Mouse (Mus musculus): ENCODE data around the gene Zbtb24. TPM values are rescaled to one million over a fixed set of nuclear protein-coding genes. Genes with fewer than 3 reads are reported as not detected.

Zbtb24 gene
- total RNA-seq, 2 experiments from 2014 or later = 19.1 to 19.8 TPM

- DNase-seq (ENCODE audit: low spot score in 2 of 2) = no peak
Measured at GRCm38 (mm10) chr10:41490518-41490873, 40.3 kb downstream of the Zbtb24 start.

- no peak for DNase-seq (ENCODE audit: low spot score in 2 of 2)
Measured at GRCm38 (mm10) chr10:41491111-41491510, 40.9 kb downstream of the Zbtb24 start.

GRCm38 (mm10) chr10:41500941-41501340, 50.8 kb downstream of the Zbtb24 start:
- DNase-seq (ENCODE audit: low spot score in 2 of 2) = no peak

- no peak for DNase-seq (ENCODE audit: low spot score in 2 of 2)
Measured at GRCm38 (mm10) chr10:41504996-41505395, 54.8 kb downstream of the Zbtb24 start.

GRCm38 (mm10) chr10:41505446-41505845, 55.3 kb downstream of the Zbtb24 start:
- peak; percentile 53 to 65 for DNase-seq (ENCODE audit: low spot score in 2 of 2)

GRCm38 (mm10) chr10:41509160-41509559, 59.0 kb downstream of the Zbtb24 start:
- no peak for DNase-seq (ENCODE audit: low spot score in 2 of 2)

- no peak for DNase-seq (ENCODE audit: low spot score in 2 of 2)
Measured at GRCm38 (mm10) chr10:41514301-41514700, 64.1 kb downstream of the Zbtb24 start.

- no peak for DNase-seq (ENCODE audit: low spot score in 2 of 2)
Measured at GRCm38 (mm10) chr10:41514921-41515320, 64.7 kb downstream of the Zbtb24 start.

Other genes with a start within 250 kb of the Zbtb24 start
- 10 to 100 TPM; 25.4 to 27.2 TPM for gene Fig4, start 147.1 kb upstream of the Zbtb24 start, total RNA-seq (2021)
- under 1 TPM in 1 of 2 experiments, not detected in 1; 0.07 TPM for gene Ak9, start 146.4 kb upstream of the Zbtb24 start, total RNA-seq (2021)
- gene Mical1, start 25.9 kb downstream of the Zbtb24 start, total RNA-seq (2021) = 10 to 100 TPM; 25.1 to 25.5 TPM
- 10 to 100 TPM; 15.0 to 16.9 TPM for gene Smpd2, start 40.0 kb downstream of the Zbtb24 start, total RNA-seq (2021)
- 1 to 10 TPM; 4.4 to 5.7 TPM for gene Ppil6, start 40.1 kb downstream of the Zbtb24 start, total RNA-seq (2021)
- 10 to 100 TPM; 61.0 to 68.7 TPM for gene Cd164, start 69.0 kb downstream of the Zbtb24 start, total RNA-seq (2021)